Mouse (Mus musculus) embryonic facial prominence, embryonic 10.5 days (tissue): Measurements from ENCODE around the gene Mill2. TPM values are rescaled to one million over a fixed set of nuclear protein-coding genes. Genes with fewer than 3 reads are reported as not detected.

Source experiments
- DNase-seq: peaks from one replicate; pipeline ENCODE4 v3.0.0-alpha.2; 2017; ENCODE audit warnings: low spot score
- H3K27ac ChIP-seq: fragments of 300-500 bp; sonication (generic); replicated peaks from 2 replicates; pipeline ENCODE4 v1.5.1; 2016; ENCODE audit warnings: mild to moderate bottlenecking
- H3K27me3 ChIP-seq: fragments of 300-500 bp; sonication (generic); replicated peaks from 2 replicates; pipeline ENCODE4 v1.6.1; 2016; ENCODE audit warnings: low read depth, mild to moderate bottlenecking; ENCODE audit not compliant: poor library complexity, severe bottlenecking
- H3K36me3 ChIP-seq: fragments of 300-500 bp; sonication (generic); replicated peaks from 2 replicates; pipeline ENCODE4 v1.6.1; 2016; ENCODE audit warnings: mild to moderate bottlenecking, moderate library complexity
- H3K4me1 ChIP-seq: fragments of 300-500 bp; sonication (generic); 2 replicates; pipeline ENCODE4 v1.6.1; 2016
- H3K4me3 ChIP-seq: fragments of 300-500 bp; sonication (generic); 2 replicates; pipeline ENCODE4 v1.5.1; 2016; ENCODE audit warnings: mild to moderate bottlenecking, moderate library complexity
- H3K9me3 ChIP-seq: fragments of 300-500 bp; sonication (generic); 2 replicates; pipeline ENCODE4 v1.6.1; 2016; ENCODE audit warnings: mild to moderate bottlenecking
- WGBS: fragments of 180-500 bp; shearing (Covaris S2); methylation state at CpG from one replicate; pipeline ENCODE4 v1.1.7; 2016; 5-methylcytosine and 5-hydroxymethylcytosine counted together
- polyA plus RNA-seq: library from polyadenylated mRNA; unstranded; fragments of >200 nt; fragmentation: Nextera tagmentation; extraction: Ambion mirVana; gene quantifications from 2 replicates; pipeline ENCODE4 v1.2.1, GENCODE M21; 2016

The Mill2 gene
- polyA plus RNA-seq, 1 experiment from 2014 or later = not detected

GRCm38 (mm10) chr7:18910241-18910831 lies 70.6 kb downstream of the Mill2 start, which contains the start of gene Ccdc61:
Gene Ccdc61, minus strand, starts transcription at chr7:18910415.
- peaks cover 13% of the 10 kb centered on the region for H3K36me3 ChIP-seq
- peak; percentile 97 for DNase-seq
- H3K9me3 ChIP-seq = no peaks in the 10 kb centered on the region
- no peaks in the 10 kb centered on the region for H3K27me3 ChIP-seq
- H3K27ac ChIP-seq = peak within 1 kb of the TSS; percentile 84
- H3K4me3 ChIP-seq = peak within 1 kb of the TSS; percentile 88
- under 1% methylated on average over 33 of the region's 33 CpGs for WGBS
- peaks cover 25% of the 10 kb centered on the region for H3K4me1 ChIP-seq

Other genes starting within 250 kb of the Mill2 start
- not detected in 2 replicates for gene Psg23, start 223.5 kb upstream of the Mill2 start, polyA plus RNA-seq
- not detected in 2 replicates for gene Psg21, start 183.2 kb upstream of the Mill2 start, polyA plus RNA-seq
- not detected in 2 replicates for gene Psg20, start 153.8 kb upstream of the Mill2 start, polyA plus RNA-seq
- not detected in 2 replicates for gene Psg22, start 121.9 kb upstream of the Mill2 start, polyA plus RNA-seq
- not detected in 2 replicates for gene Psg19, start 41.4 kb upstream of the Mill2 start, polyA plus RNA-seq
- 0.11 TPM in 1 of 2 replicates, not detected in the other for gene Psg17, start 18.4 kb upstream of the Mill2 start, polyA plus RNA-seq
- 0.69 and 0.70 TPM in 2 replicates for gene Pglyrp1, start 31.4 kb downstream of the Mill2 start, polyA plus RNA-seq
- gene Ccdc61, start 70.4 kb downstream of the Mill2 start, polyA plus RNA-seq = 30.9 and 34.8 TPM in 2 replicates
- 0.98 and 1.5 TPM in 2 replicates for gene Nova2, start 85.9 kb downstream of the Mill2 start, polyA plus RNA-seq
- not detected in 2 replicates for gene Nanos2, start 147.4 kb downstream of the Mill2 start, polyA plus RNA-seq
- gene Mypop, start 151.3 kb downstream of the Mill2 start, polyA plus RNA-seq = 4.0 and 4.1 TPM in 2 replicates
- gene Irf2bp1, start 164.1 kb downstream of the Mill2 start, polyA plus RNA-seq = 25.0 and 25.7 TPM in 2 replicates
- not detected in 2 replicates for gene Foxa3, start 183.6 kb downstream of the Mill2 start, polyA plus RNA-seq
- gene Sympk, start 184.4 kb downstream of the Mill2 start, polyA plus RNA-seq = 43.4 and 45.2 TPM in 2 replicates
- not detected in 2 replicates for gene Rsph6a, start 214.7 kb downstream of the Mill2 start, polyA plus RNA-seq
- 16.8 and 18.0 TPM in 2 replicates for gene Dmwd, start 236.3 kb downstream of the Mill2 start, polyA plus RNA-seq
- 7.0 and 9.1 TPM in 2 replicates for gene Dmpk, start 243.9 kb downstream of the Mill2 start, polyA plus RNA-seq